Mouse (Mus musculus): ENCODE results near the gene Slc1a2.
A peak's percentile ranks its signal among the peaks of the same experiment; 100 is the strongest.

The Slc1a2 gene

DNA sequence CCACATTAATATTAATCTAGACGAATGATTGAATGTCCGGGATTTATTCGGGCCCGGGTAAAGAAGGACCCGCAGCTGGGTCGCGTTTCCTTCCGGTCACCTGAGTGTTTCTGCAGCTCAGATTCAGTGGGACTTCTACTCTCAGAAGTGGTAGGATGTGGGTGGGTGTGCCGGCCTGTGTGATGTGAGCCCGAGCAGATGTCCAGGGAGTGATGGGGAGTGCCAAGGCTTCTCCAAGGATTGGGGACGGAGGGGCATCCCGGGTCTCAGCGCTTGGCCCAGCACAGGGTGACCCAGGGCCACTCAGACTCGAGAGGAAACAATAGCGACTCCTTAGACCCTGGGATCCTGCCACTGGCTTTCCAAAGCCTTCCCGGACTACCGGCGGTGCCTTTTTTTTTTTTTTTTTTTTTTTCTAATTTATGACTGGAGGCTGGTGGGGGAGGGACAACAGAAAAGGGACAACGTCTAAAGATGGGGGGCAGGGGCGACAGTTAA, at the start of gene Slc1a2:
Slc1a2 (plus strand) TSS at position 497 of the 498 bp plus-strand sequence.
- peak; percentile 61 to 64 for DNase-seq

DNA sequence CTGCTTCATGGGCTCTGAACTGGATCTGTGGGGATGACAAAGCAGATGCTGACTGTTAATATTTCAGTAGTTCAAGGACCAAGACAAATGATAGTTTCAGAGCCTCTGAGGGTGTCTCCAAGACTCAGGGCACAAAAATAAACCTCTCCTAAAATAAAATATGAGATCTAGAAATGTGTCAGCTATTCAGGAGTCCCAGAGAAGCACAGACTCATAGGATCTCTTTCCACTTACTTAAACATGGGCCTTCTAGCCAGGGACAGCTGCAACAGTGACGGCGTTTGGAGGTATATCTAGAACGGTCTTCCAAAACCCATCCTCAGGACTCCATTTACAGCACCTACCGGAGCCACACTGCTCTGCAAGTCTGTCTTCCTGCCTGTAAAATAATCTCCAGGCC, 48.0 kb upstream of the Slc1a2 start:
- DNase-seq: no peak

GRCm38 (mm10) chr2:102616637-102617036, 41.8 kb upstream of the Slc1a2 start:
- DNase-seq: no peak

GRCm38 (mm10) chr2:102620744-102621429, 37.6 kb upstream of the Slc1a2 start:
- DNase-seq: no peak

GRCm38 (mm10) chr2:102622176-102622575, 36.3 kb upstream of the Slc1a2 start:
- peak in 1 of 2 experiments; percentile 11 for DNase-seq

DNA sequence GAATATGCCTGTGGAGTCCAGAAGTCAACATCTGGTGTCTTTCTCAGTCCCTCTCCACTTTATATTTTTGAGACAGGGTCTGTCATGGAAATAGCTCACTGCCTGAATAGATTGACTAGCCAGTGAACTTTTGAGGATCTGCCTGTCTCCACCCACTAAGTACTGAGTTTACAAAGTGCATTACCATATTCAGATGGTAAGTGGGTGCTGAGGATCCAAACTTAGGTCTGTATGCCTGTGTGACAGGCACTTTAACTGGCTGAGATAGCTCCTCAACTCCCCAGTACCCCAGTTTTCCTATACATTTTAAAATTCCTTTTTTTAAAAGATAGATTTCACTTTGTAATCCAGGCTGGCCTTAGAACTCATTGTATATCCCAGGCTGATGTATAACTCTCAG, 35.5 kb upstream of the Slc1a2 start:
- no peak for DNase-seq

DNA sequence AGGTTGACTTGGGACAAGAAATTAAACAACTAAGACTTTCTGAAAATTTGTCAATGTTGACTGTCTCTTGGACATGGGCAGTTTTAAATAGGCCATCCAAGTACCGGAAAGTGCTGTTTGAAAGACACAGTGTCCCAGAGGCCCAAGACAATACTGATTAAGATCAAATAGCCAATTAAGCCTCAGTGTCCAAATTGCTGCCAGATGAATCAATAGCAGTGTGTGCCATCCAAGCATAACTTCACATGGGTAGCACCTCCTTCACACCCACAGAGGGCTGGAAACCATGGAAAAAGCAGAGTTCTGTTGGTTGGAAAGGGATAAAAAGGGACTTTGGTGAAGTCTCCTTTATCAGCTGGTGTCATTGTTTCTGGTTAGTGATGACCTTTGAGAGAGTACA, 33.9 kb upstream of the Slc1a2 start:
- no peak for DNase-seq

GRCm38 (mm10) chr2:102632361-102632760, 26.1 kb upstream of the Slc1a2 start:
- no peak for DNase-seq

- no peak for DNase-seq
Measured at GRCm38 (mm10) chr2:102634010-102634409, 24.4 kb upstream of the Slc1a2 start.

- DNase-seq: no peak
Measured at GRCm38 (mm10) chr2:102635523-102636060, 22.9 kb upstream of the Slc1a2 start.

- DNase-seq: no peak
Measured at GRCm38 (mm10) chr2:102636116-102636600, 22.3 kb upstream of the Slc1a2 start.

- no peak for DNase-seq
Measured at GRCm38 (mm10) chr2:102638140-102638539, 20.3 kb upstream of the Slc1a2 start.

DNA sequence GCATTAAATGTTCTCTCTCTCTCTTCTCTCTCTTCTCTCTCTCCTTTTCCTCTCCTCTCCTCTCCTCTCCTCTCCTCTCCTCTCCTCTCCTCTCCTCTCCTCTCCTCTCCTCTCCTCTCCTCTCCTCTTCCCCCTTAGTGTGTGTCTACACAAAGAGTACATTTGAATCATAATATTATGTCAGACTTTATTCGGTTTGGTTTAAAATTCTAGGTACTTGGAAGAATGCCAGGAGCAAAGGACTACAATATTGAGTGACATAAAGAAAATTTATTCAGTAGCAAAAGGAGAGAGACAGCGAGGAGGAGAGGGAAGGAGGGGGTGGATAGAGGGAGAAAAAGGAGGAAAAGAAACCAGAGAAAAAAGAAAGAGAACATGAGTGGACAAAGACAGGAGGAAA, 19.8 kb upstream of the Slc1a2 start:
- no peak for DNase-seq

GRCm38 (mm10) chr2:102648845-102649500, 9.5 kb upstream of the Slc1a2 start:
- peak in 1 of 2 experiments; percentile 18 for DNase-seq

DNA sequence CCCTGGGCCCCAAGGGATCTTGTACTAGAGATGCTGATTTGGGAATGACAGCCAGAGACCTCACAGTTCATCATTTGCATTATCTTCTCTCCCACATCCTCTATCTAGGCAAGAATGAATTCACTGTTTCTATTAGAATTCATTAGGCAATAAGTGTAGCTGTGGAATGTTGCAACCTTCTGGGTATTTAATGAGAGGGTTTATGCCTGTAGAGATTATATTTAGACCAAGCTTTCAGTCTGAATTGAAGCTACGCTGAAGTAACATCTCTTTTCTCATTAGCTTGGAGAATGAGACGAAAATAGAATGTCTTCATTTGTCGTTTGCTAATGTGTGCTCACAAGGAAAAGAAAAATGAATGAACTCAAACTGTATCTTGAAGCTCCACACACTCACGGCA, 8.1 kb upstream of the Slc1a2 start:
- DNase-seq: no peak

DNA sequence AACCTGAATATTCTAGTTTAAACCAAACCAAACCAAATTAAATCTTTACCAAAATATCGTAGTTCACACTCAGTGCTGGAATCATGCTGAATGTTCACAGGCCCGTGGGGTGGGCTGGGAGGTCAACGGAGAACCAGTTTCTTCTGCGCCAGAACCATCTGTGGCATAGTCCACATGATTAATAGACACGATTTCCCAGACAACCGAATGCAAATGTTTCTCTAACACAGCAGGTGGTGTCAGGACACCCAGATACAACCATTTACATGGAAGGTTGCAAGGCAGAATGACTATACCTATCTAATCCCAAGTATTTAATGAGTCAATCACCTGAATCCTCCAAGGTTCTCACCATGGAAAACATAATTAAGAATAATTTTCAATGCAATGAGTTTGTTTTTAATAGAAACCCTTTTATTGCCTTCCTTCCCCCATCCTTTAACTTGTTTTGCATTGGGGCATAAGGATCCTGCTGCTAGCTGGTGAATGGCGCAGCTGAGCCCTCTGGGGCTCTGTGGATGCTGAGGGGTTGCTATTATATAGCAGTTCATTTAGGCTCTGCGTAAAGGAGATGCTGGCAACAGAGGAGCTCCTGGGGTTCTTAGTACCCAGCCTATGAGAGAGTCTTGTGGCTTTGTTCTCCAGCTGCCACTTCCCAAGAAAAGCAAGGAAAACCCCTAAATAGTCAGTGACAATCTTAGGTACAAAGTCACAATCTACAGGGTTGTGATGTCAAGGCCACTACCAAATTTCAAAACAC, 2.3 kb upstream of the Slc1a2 start:
- DNase-seq: no peak

GRCm38 (mm10) chr2:102657726-102658125, 733 bp upstream of the Slc1a2 start:
- DNase-seq: peak; percentile 53 to 62

DNA sequence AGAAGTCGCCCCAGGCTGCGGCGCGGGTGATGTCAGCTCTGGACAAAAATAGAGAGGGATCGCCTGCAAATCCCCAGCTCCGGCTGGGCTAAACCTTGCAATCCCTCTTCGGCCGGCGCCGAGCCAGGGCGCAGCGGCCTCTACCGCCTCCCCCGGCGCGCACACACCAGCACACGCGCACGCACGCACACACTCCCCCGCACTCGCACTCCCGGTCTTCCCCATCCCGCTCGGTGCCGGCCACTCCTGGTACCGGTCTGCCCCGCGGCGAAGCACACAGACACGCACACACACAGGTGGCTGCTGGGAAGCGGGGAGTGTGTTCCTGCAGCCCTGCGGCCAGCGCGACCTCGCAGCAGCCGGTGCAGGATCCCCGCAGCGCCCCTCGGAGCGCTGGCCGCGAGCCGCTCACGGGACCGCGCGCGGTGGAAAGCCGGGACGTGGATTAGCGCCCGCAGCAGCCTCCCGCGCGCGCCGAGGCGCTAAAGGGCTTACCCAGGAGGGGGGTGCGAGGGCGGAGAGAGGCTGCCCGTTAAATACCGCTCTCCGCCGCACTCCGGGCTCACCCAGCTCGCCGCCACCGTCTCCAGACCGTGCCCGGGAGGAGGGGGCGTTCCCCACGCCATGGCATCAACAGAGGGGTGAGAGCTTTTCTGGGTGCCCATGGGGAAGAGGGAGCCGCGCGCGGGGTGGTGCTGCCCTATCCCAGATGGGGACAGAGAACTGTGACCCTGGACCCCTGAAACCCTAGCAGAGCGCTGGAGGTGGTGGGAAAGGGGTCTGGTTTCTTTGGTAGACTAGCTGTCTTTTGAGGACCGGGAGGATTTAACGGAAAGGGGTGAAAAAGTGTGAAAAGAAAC, 432 bp downstream of the Slc1a2 start:
- peak; percentile 85 to 88 for DNase-seq

GRCm38 (mm10) chr2:102659521-102659830, 1.0 kb downstream of the Slc1a2 start:
- peak in 1 of 2 experiments; percentile 75 for DNase-seq

DNA sequence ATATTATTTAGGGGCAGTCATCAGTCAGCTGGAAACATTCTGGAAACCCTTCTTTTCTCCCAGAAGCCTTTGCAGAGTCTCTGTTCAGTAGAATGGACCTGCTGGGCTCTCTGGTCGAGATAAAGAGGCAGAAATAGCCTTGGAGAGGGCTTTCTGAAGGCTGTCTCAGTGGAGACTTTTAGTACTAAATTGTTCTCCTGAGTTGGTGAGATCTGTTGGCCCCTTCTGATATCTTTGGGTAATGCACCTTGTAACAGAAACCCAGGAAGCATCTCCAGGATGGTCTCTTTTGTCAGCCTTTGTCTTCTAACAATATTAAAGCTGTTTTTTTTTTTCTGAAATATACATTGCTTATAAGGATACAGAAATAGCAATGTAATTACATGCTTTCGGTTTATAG, 2.6 kb downstream of the Slc1a2 start:
- DNase-seq: no peak

GRCm38 (mm10) chr2:102662911-102663310, 4.5 kb downstream of the Slc1a2 start:
- DNase-seq: no peak

DNA sequence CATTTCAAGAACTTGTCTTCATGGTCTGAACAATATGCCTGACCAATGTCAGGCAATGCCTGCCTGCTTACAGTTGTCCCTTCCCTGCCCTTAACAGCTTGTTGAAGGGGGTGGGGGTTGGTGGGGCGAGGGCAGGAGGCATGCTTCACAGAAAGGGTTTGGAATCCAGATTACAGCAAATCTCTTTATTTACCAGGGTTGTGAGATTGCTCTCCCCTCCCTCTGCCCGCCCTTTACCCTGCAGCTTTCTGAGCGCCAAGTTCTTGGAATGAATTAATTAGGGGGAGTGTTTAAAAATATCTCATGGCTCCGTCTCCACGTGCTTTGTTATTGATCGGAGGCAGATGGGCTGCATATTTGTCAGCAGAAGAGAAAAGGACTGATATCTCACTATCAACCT, 4.9 kb downstream of the Slc1a2 start:
- no peak for DNase-seq
